Mouse (Mus musculus) kidney, adult 18-20 months (tissue): ENCODE measurements around the gene Grik5.

Source experiments
- DNase-seq: peaks from one replicate; pipeline ENCODE4 v3.0.0; 2021

Gene Grik5

GRCm38 (mm10) chr7:25030032-25030753, 42.0 kb downstream of the Grik5 start:
- peak; percentile 72 for DNase-seq

DNA sequence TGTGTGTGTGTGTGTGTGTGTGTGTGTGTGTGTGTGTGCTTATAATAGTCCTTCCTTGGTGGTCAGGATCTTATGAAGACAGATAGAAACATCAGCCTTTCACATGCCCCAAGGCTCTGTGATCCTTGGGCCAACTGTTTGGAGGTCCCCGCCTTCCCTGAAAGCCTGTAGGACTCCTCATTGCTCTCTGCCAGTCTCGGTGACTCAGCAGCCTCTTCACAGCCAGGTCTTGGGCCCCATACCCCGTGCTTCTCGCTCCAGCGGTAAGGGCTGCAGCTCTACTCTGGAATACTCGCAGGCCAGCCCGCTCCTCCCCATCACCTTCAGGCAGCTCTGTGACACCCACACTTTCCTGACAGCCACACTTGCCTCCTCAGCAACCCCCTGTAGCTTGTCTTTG, 45.7 kb downstream of the Grik5 start:
- DNase-seq = no peak

- DNase-seq = no peak
These were observed 46.2 kb downstream of the Grik5 start for GRCm38 (mm10) chr7:25025855-25026439.

GRCm38 (mm10) chr7:25011592-25011991, 60.6 kb downstream of the Grik5 start:
- DNase-seq = no peak

- DNase-seq = peak; percentile 46
These were observed 61.8 kb downstream of the Grik5 start for GRCm38 (mm10) chr7:25010090-25010913.

GRCm38 (mm10) chr7:25009099-25009700, 62.9 kb downstream of the Grik5 start:
- DNase-seq = no peak

- DNase-seq = peak; percentile 51
These were observed 63.5 kb downstream of the Grik5 start for GRCm38 (mm10) chr7:25008635-25009034.

GRCm38 (mm10) chr7:25007609-25008374, 64.4 kb downstream of the Grik5 start:
- DNase-seq = no peak

DNA sequence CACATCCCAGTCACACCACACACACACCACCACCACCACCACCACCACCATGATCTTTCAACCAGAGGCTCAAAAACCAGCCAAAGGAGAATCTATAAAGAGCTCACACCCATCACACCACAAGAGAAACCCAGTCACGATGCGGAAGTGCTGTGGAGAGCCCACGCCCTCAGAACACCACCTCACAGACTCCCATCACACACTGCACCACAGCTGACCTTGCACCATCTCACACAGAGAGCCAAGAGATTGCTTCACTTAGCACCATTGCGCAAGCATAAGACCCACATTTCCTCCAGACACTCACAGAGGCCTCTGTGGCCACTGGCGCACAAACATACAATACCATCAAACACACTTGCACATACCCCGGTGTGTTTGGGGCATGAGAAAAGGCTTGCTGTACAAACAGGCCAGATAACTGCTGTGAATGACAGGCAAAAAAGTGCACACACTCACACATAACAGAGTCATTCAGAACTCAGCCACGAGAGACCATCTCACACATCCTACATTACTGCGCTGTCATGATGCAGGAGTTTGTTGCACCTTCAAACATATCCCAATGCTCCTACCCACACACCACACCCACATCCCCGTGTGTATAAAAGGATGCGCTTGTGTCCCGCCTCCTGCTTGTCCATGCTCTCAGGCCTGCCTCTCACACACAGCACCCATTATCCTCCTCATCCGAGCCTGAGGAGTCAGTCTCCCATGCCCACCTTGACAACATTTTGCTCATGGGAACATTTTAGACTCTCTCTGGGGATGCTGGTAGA, 65.4 kb downstream of the Grik5 start:
- DNase-seq = no peak

- no peak for DNase-seq
These were observed 66.0 kb downstream of the Grik5 start for GRCm38 (mm10) chr7:25006171-25006570.

DNA sequence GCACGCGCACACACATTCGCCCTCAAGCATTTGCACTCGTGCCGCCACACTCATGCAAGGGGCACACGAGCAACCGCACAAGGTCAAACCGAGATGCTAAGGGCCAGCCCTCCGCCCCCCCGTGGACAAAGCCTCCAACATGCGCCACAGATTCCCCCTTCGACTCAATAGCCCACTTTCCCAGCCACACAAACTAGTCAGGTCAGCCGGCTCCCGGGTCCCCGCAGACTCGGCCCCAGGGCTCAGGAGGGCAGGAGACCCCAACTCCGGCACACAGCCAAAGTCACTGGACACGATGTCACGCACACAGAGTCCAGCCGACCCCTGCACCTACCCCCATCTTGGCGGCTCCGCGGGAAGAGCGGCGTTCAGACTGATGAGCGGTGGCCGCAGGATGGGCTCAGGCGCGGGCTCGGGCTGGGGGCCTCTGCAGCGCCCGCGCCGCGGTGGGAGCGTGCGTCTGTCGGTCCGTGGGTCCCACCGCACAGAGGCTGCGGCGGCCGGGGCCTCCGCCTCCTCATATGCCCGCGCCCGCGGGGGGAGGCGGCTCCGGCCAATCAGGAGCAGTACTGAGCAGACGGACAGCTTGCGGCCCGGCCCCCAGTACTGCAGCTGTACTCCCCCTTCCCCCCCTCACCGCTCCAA, 66.6 kb downstream of the Grik5 start, which contains the start of gene Atp1a3:
TSS of gene Atp1a3 (minus strand) at position 538 of the 645 bp plus-strand sequence.
- no peak for DNase-seq

DNA sequence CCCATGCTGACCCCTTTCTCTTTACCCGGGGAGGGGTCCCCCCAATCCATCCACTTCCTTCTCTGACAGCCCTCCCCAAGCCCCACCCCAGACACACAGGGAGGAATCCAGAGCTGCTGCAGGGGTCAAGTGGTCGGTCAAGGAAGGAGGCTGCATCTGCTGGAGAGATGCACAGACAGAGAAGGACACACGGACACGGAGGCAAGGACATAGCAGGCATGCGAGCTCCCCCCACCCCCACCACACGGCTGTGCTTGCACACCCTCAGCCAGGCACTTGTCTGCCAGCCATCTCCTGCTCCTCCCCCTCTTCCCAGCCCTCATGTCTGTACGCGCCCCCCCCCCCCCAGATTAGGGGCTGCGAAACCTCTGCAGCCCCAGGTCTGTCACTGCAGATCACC, 67.3 kb downstream of the Grik5 start:
- DNase-seq = no peak

DNA sequence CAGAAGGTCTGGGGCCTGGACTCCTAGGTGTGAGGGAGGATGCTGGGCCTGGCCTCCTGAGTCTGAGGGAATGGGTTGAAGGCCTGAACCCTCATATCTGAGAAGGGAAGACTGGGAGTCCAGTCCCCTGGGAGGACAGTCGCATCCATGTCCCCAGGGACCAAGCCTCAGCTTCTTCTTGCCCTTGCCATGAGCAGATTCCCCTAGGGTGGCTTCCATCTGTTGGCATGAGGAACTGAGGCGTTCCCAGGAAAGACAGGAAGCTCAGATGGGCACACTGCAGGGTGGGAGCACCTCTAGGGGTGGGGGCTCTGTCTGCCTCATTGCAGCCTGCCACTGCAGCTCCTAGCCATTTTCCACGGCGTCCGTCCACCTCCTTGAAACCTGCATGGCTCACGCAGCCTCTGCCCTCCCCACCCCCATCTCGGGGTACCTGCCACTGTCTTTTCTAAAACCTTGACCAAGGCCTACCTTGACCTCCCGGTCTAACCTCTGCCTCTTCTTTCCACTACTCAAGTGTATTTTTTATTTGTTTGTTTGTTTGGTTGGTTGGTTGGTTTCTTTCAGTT, 68.2 kb downstream of the Grik5 start:
- DNase-seq = no peak

DNA sequence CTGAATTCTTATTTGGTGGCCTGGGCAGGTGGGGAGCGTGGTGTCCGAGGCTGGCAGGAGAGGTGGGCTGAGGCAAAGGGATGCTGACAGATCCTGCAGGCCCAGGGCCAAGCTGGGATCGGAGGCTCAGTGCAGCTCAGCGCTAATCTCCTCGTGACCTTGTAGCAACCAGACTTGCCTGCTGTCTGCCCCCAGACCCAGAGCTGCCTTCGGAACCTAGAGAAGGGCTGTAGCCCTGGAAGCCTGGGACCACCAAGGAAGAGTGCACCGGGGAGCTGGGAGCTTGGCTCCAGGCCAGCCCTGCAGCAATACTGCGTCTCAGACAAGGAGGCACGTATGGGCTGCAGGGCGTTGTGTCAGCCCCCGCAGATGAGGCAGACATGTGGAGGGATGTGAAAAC, 68.9 kb downstream of the Grik5 start:
- no peak for DNase-seq

DNA sequence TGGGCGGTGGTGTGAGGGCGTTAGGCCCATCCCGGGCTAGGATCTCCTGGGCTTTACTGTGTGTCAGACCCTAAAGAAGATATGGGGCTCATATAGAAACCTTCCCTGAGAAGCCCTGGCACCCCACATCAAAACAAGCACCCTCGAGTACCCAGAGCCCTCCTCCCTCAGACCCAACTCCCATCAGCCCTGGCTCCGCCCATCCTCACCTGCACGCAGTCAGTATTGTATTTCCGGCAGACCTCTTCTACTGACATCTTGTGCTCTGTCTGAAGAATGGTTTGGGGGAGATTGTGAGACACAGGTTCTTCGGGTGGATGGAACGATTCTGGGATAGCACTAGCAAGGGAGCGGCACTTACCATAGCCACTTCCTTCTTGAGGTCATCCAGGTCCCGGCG, 71.4 kb downstream of the Grik5 start:
- DNase-seq = no peak

DNA sequence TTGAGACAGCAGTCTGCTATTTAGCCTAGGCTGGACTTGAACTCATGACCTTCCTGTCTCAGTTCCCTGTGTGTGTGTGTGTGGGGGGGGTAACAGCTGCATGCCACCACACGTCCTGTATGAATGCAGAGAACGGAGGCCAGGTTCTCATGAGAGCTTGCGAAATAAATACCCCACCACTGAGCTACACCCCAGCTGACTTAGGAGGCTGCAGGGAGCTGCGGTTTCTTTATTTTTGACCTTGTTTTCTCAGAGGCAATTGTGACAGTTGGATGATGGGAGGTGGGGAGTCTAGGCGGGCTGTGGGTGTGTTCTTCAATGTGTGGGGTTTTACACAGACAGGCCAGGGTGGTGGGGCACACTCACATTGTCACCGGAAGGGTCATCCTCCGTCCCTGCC, 71.9 kb downstream of the Grik5 start:
- no peak for DNase-seq

DNA sequence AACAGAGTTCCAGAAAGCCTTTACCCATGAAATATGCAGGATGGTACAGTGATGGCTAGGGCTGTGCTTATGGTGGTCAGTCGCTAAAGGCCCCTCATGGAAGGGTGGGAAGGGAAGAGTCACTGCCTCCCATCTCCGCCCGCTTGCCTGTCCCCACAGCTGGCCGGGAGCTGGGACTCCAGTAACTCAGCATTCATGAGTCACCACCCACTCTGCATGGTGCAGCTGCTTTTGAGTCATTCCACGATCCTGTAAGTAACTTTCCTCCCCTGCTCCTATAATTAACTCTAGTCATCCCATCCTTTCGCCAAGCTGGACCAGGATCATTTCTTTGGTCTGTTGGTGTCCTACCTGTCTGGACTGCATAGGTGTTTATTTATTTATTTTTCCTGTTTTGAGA, 79.1 kb downstream of the Grik5 start:
- no peak for DNase-seq

- no peak for DNase-seq
These were observed 81.7 kb downstream of the Grik5 start for GRCm38 (mm10) chr7:24990478-24990877.

DNA sequence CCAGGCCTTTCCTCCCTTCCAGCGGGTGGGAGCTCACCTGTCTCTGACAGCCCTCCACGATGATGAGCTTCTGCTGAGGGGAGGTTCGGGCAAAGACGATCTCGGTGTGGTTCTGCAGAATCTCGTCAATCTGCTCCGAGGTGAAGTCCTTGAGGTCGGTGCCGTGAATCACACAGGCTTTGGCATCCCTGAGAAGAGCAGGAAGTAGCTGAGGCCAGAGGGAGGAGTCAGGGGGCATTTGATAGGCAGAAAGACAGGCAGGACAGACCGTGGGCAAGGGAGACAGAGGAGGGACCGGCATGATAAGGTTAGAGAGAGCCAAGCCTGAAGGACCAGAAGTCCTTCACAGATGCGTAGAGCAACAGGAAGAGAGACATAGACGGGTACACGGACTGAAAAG, 84.2 kb downstream of the Grik5 start:
- no peak for DNase-seq

DNA sequence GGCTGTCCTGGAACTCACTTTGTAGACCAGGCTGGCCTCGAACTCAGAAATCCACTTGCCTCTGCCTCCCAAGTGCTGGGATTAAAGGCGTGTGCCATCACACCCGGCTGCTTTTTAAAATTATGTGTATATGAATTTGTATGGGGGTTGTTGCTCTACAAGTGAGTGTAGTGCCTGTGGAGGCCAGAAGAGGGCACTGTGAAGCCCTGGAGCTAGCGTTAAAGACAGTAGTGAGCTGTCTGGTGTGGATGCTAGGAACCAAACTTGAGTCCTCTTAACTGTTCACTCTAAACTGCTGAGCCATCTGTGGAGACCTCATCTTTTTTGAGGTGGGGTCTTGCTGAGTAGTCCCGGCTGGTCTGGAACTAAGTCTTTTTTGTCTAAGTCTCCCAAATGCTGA, 86.3 kb downstream of the Grik5 start:
- no peak for DNase-seq

DNA sequence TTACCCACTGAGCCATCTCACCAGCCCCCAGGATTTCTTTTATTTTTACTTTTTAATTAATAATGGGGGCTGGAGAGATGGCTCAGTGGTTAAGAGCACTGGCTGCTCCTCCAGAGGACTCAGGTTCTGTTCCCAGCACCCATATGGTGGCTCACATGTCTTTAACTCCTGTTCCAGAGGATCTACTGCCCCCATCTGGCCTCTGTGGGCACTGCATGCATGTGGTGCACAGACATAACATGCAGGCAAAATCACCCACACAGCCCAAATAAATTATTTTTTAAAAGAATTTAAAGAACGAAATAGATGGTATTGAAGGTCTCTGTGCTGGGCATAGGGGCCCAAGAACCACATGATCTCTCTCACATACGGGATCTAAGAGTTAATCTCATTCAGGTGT, 87.8 kb downstream of the Grik5 start:
- DNase-seq = no peak
